Mouse (Mus musculus) adrenal gland, postnatal 0 days (tissue): ENCODE measurements around the gene Tmem14c. TPM values are rescaled to one million over a fixed set of nuclear protein-coding genes. Genes with fewer than 3 reads are reported as not detected.

Experiments used
- polyA plus RNA-seq: library from polyadenylated mRNA; unstranded; fragments of >200 nt; fragmentation: Nextera tagmentation; extraction: Ambion mirVana; gene quantifications from 2 replicates; pipeline ENCODE4 v1.2.1, GENCODE M21; 2015

The Tmem14c gene
- 204 and 297 TPM in 2 replicates for polyA plus RNA-seq

GRCm38 (mm10) chr13:41015829-41016634, at the start of gene Tmem14c:
Gene Tmem14c, plus strand, starts transcription at chr13:41016292.

DNA sequence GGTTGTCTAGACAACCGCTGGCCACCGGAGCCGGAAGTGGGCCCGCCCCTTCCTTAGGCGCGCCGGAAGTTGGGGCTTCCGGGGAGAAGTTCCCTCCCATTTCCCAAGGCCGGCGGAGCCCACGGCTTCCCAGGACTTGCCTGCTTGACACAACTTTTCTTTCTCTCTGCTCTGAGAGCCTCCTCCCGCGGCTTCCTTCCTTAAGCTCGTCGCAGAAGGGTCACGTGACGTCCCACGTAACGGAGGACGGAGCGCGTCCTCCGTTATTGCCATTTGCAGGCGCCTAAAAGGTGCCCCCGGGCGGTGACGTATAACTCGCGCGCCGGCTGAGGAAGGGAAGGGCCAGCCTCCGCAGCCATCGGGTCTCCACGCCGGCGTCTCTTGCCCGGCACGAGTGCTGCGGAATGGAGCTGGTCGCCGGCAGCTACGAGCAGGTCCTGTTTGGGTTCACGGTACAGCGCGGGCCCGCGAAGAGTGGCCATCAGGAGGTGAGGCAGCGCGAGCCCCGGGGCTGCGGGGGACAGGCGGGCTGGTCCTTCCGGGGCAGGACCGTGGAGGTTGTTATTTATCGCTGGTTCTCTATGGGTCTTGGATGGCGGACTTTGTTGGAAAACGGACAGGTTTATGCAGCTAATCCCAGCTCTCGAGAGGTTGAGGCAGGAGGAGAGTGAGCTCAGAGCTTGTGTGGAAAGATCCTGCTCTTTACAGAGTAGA, 15.0 kb upstream of the Tmem14c start, which contains the start of gene Pak1ip1:
TSS of gene Pak1ip1 (plus strand) at position 98 of the 714 bp plus-strand sequence.

Other genes with a start within 250 kb of the Tmem14c start
- 4.2 and 7.3 TPM in 2 replicates for gene Gcnt2, start 156.5 kb upstream of the Tmem14c start, polyA plus RNA-seq
- 58.7 and 89.6 TPM in 2 replicates for gene Pak1ip1, start 15.3 kb upstream of the Tmem14c start, polyA plus RNA-seq
- gene Mak, start 63.4 kb downstream of the Tmem14c start, polyA plus RNA-seq, result 0.11 and 0.13 TPM in 2 replicates
- gene Gcm2, start 94.7 kb downstream of the Tmem14c start, polyA plus RNA-seq, result not detected in 2 replicates
- not detected in 2 replicates for gene Sycp2l, start 98.0 kb downstream of the Tmem14c start, polyA plus RNA-seq
- gene Elovl2, start 204.1 kb downstream of the Tmem14c start, polyA plus RNA-seq, result 9.1 and 11.5 TPM in 2 replicates
- 10.5 and 12.9 TPM in 2 replicates for gene Smim13, start 233.6 kb downstream of the Tmem14c start, polyA plus RNA-seq